ENCODE assay signal across 8 mouse cellular contexts in genomic region chr13:21940213-21940612, GRCm38 (mm10). TPM values are rescaled to one million over a fixed set of nuclear protein-coding genes. Genes with fewer than 3 reads are reported as not detected.
DNase-seq lines count a peak whose midpoint lies in the region; ATAC-seq lines count a peak whose summit lies in the region.

No protein-coding gene starts in this region.

- peaks cover 2% of the 10 kb centered on the region for H3K27me3 ChIP-seq in hindbrain, embryonic 16.5 days (replicated peaks; ENCODE audit: control insufficient read depth, insufficient read depth, low read length)

- peak overlapping the region; percentile 54 for H3K9ac ChIP-seq in hindbrain, embryonic 16.5 days (ENCODE audit: low read depth, low read length)

- peak overlapping the region; percentile 55 for H3K4me3 ChIP-seq in hindbrain, embryonic 16.5 days (ENCODE audit: low read length)

- WGBS in hindbrain, embryonic 16.5 days, result under 1% methylated on average over 19 of the region's 19 CpGs

- no peaks in the 10 kb centered on the region for H3K4me1 ChIP-seq in hindbrain, embryonic 16.5 days (ENCODE audit: control insufficient read depth, insufficient read depth, low read depth, low read length)

- ATAC-seq in hindbrain, embryonic 16.5 days, result peak; percentile 76

- peak overlapping the region; percentile 51 for H3K27ac ChIP-seq in hindbrain, embryonic 16.5 days (ENCODE audit: low read depth, low read length)

- no peaks in the 10 kb centered on the region for H3K36me3 ChIP-seq in hindbrain, embryonic 16.5 days (ENCODE audit: control insufficient read depth, insufficient read depth, low read length)

- DNase-seq in ZHBTc4 (ENCODE audit: low read depth, low spot score), result peak; percentile 97
- DNase-seq in cerebellum, postnatal 4 days (ENCODE audit: low spot score in 2 of 2), result peak; percentile 58 to 83
- DNase-seq in gastrocnemius, adult 18-20 months (ENCODE audit: low spot score), result peak; percentile 84
- peak; percentile 81 for DNase-seq in left cerebral cortex, adult 11 months (ENCODE audit: low spot score)
- DNase-seq in lung, postnatal 36 days, result peak; percentile 97
- peak; percentile 97 for DNase-seq in retina, embryonic 14.5 days (ENCODE audit: low spot score)
- DNase-seq in thymus, postnatal 36 days, result peak; percentile 85 to 90

- H3K4me2 ChIP-seq in hindbrain, embryonic 16.5 days (ENCODE audit: low read length), result peak overlapping the region; percentile 56

- H3K9me3 ChIP-seq in hindbrain, embryonic 16.5 days (ENCODE audit: control insufficient read depth, low read length), result no peaks in the 10 kb centered on the region

RNA-seq across cellular contexts. Expression of gene Zfp184, which starts 4.7 kb away (rescaled TPM):
- under 1 TPM; 0.48 to 0.69 TPM for total RNA-seq in gastrocnemius, adult 18-20 months (2021)
- 10.6 and 12.4 TPM in 2 replicates for polyA plus RNA-seq in hindbrain, embryonic 16.5 days (2015; fragmentation: Nextera tagmentation; extraction: Ambion mirVana)

RNA-seq across cellular contexts. Expression of gene Pom121l2, which starts 40.8 kb away (rescaled TPM):
- not detected for total RNA-seq in gastrocnemius, adult 18-20 months (2021)
- not detected in 2 replicates for polyA plus RNA-seq in hindbrain, embryonic 16.5 days (2015; fragmentation: Nextera tagmentation; extraction: Ambion mirVana)

Comparison
In these comparisons a context has a peak if more than half of its experiments do, and no peak if none do; other contexts are left out.
1. Peak in every context shown above with its lines: DNase-seq, ATAC-seq, H3K4me3 ChIP-seq and H3K27ac ChIP-seq.